Mouse (Mus musculus): Measurements from ENCODE around the gene Fam83c. TPM values are rescaled to one million over a fixed set of nuclear protein-coding genes. Genes with fewer than 3 reads are reported as not detected.
A peak's percentile ranks its signal among the peaks of the same experiment; 100 is the strongest.
"Not testable (repeated sequence)": the region's sequence is repeated elsewhere in the genome, so short reads cannot be mapped to it uniquely, and the experiment has no call there.

The Fam83c gene
- polyA plus RNA-seq, 1 experiment from 2014 or later = 0.07 TPM

GRCm38 (mm10) chr2:155832087-155832486 lies 2.6 kb downstream of the Fam83c start:
- DNase-seq (ENCODE audit: low spot score); H3K4me1 ChIP-seq (replicated peaks; ENCODE audit: insufficient read depth, low read length); H3K27ac ChIP-seq; H3K9ac ChIP-seq (ENCODE audit: low read depth, low read length); H3K4me2 ChIP-seq (ENCODE audit: low read length); H3K36me3 ChIP-seq (ENCODE audit: insufficient read depth, low read length); H3K4me3 ChIP-seq (replicated peaks; ENCODE audit: low read depth, low read length); H3K27me3 ChIP-seq (ENCODE audit: insufficient read depth, low read length); ATAC-seq (replicated peaks; ENCODE audit: low FRiP score, low read depth); H3K9me3 ChIP-seq (replicated peaks; ENCODE audit: low read length): not testable (repeated sequence)
- WGBS = 77% methylated on average over 1 of the region's 1 CpGs
- peak; percentile 47 for TF ChIP-seq CTCF (IDR thresholded peaks at IDR 0.05; ENCODE audit: low read depth)

- 62% methylated on average over 9 of the region's 9 CpGs for WGBS
- peak; percentile 64 for TF ChIP-seq CTCF (IDR thresholded peaks at IDR 0.05; ENCODE audit: low read depth)
These were observed 3.4 kb downstream of the Fam83c start for GRCm38 (mm10) chr2:155831302-155831701.

DNA sequence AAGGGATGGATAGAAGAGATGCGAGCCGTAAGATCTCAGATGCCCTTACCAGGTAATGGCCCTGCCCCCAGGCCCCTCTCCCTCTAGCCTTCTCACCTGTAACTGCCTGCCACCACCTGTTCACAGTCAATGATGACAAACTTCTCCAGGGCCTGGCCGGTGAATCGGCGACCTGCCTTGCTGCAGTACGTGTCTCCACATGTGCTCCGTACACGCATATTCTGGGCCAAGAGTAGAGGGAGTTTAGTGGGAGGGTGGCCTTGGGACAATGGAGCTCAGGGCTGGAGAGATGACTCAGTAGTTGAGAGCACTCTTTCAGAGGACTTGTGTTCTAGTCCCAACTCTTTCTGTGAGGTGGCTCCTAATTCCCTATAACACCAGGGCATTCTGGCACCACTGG lies 3.8 kb downstream of the Fam83c start:
- WGBS = 90% methylated on average over 8 of the region's 8 CpGs
- Histone ChIP-seq H3K9me3 (replicated peaks; ENCODE audit: low read length) (no peaks in the 10 kb centered on the region), H3K36me3 (ENCODE audit: insufficient read depth, low read length) (no peaks in the 10 kb centered on the region), H3K9ac (ENCODE audit: low read depth, low read length) (no peak overlapping the region), H3K4me2 (ENCODE audit: low read length) (no peak overlapping the region), H3K4me3 (replicated peaks; ENCODE audit: low read depth, low read length) (no peak overlapping the region), H3K27me3 (ENCODE audit: insufficient read depth, low read length) (no peaks in the 10 kb centered on the region), H3K4me1 (replicated peaks; ENCODE audit: insufficient read depth, low read length) (peaks cover 6% of the 10 kb centered on the region; the same call in 1 of the 2 replicates), H3K27ac (no peak overlapping the region)
- no peak for DNase-seq (ENCODE audit: low spot score)
- ATAC-seq (replicated peaks; ENCODE audit: low FRiP score, low read depth) = no peak
- no peak for TF ChIP-seq CTCF (IDR thresholded peaks at IDR 0.05; ENCODE audit: low read depth)

More at GRCm38 (mm10) chr2:155831302-155831701, 3.4 kb downstream of the Fam83c start:
- H3K27ac ChIP-seq = no peak overlapping the region
- H3K4me1 ChIP-seq (replicated peaks; ENCODE audit: insufficient read depth, low read length) = peaks cover 6% of the 10 kb centered on the region; the same call in 1 of the 2 replicates
- no peak overlapping the region for H3K9ac ChIP-seq (ENCODE audit: low read depth, low read length)
- H3K27me3 ChIP-seq (ENCODE audit: insufficient read depth, low read length) = no peaks in the 10 kb centered on the region
- H3K9me3 ChIP-seq (replicated peaks; ENCODE audit: low read length) = no peaks in the 10 kb centered on the region
- ATAC-seq (replicated peaks; ENCODE audit: low FRiP score, low read depth) = no peak
- peak; percentile 57 for DNase-seq (ENCODE audit: low spot score)
- H3K36me3 ChIP-seq (ENCODE audit: insufficient read depth, low read length) = no peaks in the 10 kb centered on the region
- H3K4me2 ChIP-seq (ENCODE audit: low read length) = no peak overlapping the region
- H3K4me3 ChIP-seq (replicated peaks; ENCODE audit: low read depth, low read length) = no peak overlapping the region

GRCm38 (mm10) chr2:155826630-155827424 lies 7.8 kb downstream of the Fam83c start, which contains the start of gene Eif6:
TSS of gene Eif6 (minus strand) at chr2:155826925.
- WGBS = 2% methylated on average over 27 of the region's 27 CpGs
- H3K4me2 ChIP-seq (ENCODE audit: low read length) = peak within 1 kb of the TSS; percentile 74
- peak; percentile 93 for ATAC-seq (replicated peaks; ENCODE audit: low FRiP score, low read depth)
- H3K9me3 ChIP-seq (replicated peaks; ENCODE audit: low read length) = no peaks in the 10 kb centered on the region
- peaks cover 12% of the 10 kb centered on the region for H3K36me3 ChIP-seq (ENCODE audit: insufficient read depth, low read length)
- TF ChIP-seq CTCF (IDR thresholded peaks at IDR 0.05; ENCODE audit: low read depth) = no peak
- H3K27me3 ChIP-seq (ENCODE audit: insufficient read depth, low read length) = no peaks in the 10 kb centered on the region
- DNase-seq (ENCODE audit: low spot score) = peak; percentile 98
- H3K4me1 ChIP-seq (replicated peaks; ENCODE audit: insufficient read depth, low read length) = peaks cover 6% of the 10 kb centered on the region; the same call in 1 of the 2 replicates
- H3K27ac ChIP-seq = peak within 1 kb of the TSS; percentile 95
- H3K4me3 ChIP-seq (replicated peaks; ENCODE audit: low read depth, low read length) = peak within 1 kb of the TSS; percentile 72
- H3K9ac ChIP-seq (ENCODE audit: low read depth, low read length) = peak within 1 kb of the TSS; percentile 79

DNA sequence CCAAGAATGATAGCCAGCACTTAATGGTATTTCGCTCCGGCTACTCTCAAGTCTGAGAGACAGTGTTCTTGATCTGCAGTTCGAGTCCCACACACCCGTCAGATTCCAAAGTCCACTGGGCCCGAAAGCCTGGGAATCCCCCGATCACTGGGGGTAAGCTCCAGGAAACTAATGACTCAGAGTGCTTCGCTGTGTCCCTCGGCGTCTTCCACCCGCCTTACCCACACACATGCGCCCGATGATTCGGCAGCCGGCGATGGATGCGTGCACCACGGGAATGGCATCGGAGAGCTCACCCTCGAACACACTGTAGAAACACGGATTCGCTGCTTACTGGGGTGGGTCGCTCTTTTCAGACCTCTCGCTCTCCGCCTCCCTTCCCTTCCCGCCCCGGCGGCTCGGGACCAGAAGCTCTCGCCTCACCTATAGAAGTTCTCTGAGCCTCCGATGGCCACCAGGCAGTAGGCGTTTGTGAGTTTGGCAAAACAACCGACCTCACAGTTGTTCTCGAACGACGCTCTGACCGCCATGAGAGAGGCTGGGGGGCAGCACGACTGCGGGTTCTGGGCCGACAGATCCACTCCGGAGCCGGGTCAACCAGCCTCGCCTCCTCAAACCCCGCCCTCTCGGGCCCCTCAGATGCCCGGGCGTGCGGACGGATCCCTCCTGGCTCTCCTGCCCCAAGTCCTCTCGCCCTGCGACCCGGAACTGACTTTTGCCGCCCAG lies 8.6 kb downstream of the Fam83c start:
- no peak for TF ChIP-seq CTCF (IDR thresholded peaks at IDR 0.05; ENCODE audit: low read depth)
- no peaks in the 10 kb centered on the region for H3K27me3 ChIP-seq (ENCODE audit: insufficient read depth, low read length)
- peak; percentile 23; the same call in 1 of the 2 replicates for ATAC-seq (replicated peaks; ENCODE audit: low FRiP score, low read depth)

DNA sequence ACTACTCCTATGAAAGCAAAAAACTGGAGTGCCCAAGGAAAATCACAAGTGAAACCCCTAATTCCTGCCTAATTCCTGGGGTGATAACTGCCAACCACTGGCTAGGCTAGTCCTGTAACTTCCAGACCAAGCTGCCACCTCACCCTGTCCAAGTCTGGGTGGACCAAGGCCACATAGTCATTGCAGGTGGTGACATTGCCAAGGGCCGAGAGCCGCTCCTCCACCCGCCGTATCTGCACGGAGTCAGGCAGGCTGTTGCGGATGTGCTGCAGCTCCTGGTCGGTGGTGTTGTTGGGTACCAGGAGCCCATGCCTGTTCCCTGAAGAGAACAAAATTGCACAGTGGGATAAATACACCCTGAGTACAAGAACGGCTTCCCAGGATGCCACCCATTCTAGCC lies 10.9 kb downstream of the Fam83c start:
- H3K4me1 ChIP-seq (replicated peaks; ENCODE audit: insufficient read depth, low read length) = peaks cover 6% of the 10 kb centered on the region; the same call in 1 of the 2 replicates
- no peak for TF ChIP-seq CTCF (IDR thresholded peaks at IDR 0.05; ENCODE audit: low read depth)
- 94% methylated on average over 8 of the region's 8 CpGs for WGBS
- H3K4me2 ChIP-seq (ENCODE audit: low read length) = no peak overlapping the region
- H3K4me3 ChIP-seq (replicated peaks; ENCODE audit: low read depth, low read length) = no peak overlapping the region
- no peak for ATAC-seq (replicated peaks; ENCODE audit: low FRiP score, low read depth)
- no peaks in the 10 kb centered on the region for H3K9me3 ChIP-seq (replicated peaks; ENCODE audit: low read length)
- no peak overlapping the region for H3K27ac ChIP-seq
- DNase-seq (ENCODE audit: low spot score) = no peak
- H3K9ac ChIP-seq (ENCODE audit: low read depth, low read length) = no peak overlapping the region
- H3K27me3 ChIP-seq (ENCODE audit: insufficient read depth, low read length) = no peaks in the 10 kb centered on the region
- H3K36me3 ChIP-seq (ENCODE audit: insufficient read depth, low read length) = peaks cover 22% of the 10 kb centered on the region

More for the DNA sequence above, 8.6 kb downstream of the Fam83c start:
- peak overlapping the region; percentile 72 for H3K4me3 ChIP-seq (replicated peaks; ENCODE audit: low read depth, low read length)
- no peaks in the 10 kb centered on the region for H3K9me3 ChIP-seq (replicated peaks; ENCODE audit: low read length)
- peaks cover 12% of the 10 kb centered on the region for H3K36me3 ChIP-seq (ENCODE audit: insufficient read depth, low read length)
- H3K4me2 ChIP-seq (ENCODE audit: low read length) = peak overlapping the region; percentile 74
- under 1% methylated on average over 52 of the region's 52 CpGs for WGBS
- peak overlapping the region; percentile 79 for H3K9ac ChIP-seq (ENCODE audit: low read depth, low read length)
- peak overlapping the region; percentile 95 for H3K27ac ChIP-seq
- DNase-seq (ENCODE audit: low spot score) = peak; percentile 26
- peaks cover 6% of the 10 kb centered on the region; the same call in 1 of the 2 replicates for H3K4me1 ChIP-seq (replicated peaks; ENCODE audit: insufficient read depth, low read length)
